Mouse (Mus musculus): ENCODE measurements around the gene Xrcc2. TPM values are rescaled to one million over a fixed set of nuclear protein-coding genes. Genes with fewer than 3 reads are reported as not detected.
"Not testable (repeated sequence)": the region's sequence is repeated elsewhere in the genome, so short reads cannot be mapped to it uniquely, and the experiment has no call there.

The Xrcc2 gene
- polyA plus RNA-seq (2014; fragmentation: Nextera tagmentation; extraction: Ambion mirVana): 3.6 and 4.1 TPM in 2 replicates

GRCm38 (mm10) chr5:25705567-25706349 lies at the start of gene Xrcc2:
Xrcc2 (minus strand) TSS chr5:25705825.
- peak; percentile 97 for DNase-seq (ENCODE audit: low spot score)
- no peaks in the 10 kb centered on the region for H3K27me3 ChIP-seq (replicated peaks; ENCODE audit: control insufficient read depth, insufficient read depth, low read length)
- H3K4me3 ChIP-seq (ENCODE audit: low read depth, low read length): peak within 1 kb of the TSS; percentile 83
- H3K36me3 ChIP-seq (ENCODE audit: control insufficient read depth, insufficient read depth, low read length): peaks cover 12% of the 10 kb centered on the region; the same call in 1 of the 2 replicates
- H3K9ac ChIP-seq (ENCODE audit: low read depth, low read length): peak within 1 kb of the TSS; percentile 83
- peak within 1 kb of the TSS; percentile 75 for H3K27ac ChIP-seq (replicated peaks; ENCODE audit: low read depth, low read length)
- H3K4me1 ChIP-seq (ENCODE audit: control insufficient read depth, insufficient read depth, low read length): peaks cover 13% of the 10 kb centered on the region
- WGBS: 9% methylated on average over 42 of the region's 51 CpGs
- ATAC-seq (ENCODE audit: low read depth): peak; percentile 97
- H3K4me2 ChIP-seq (ENCODE audit: low read depth, low read length): peak within 1 kb of the TSS; percentile 75
- no peaks in the 10 kb centered on the region for H3K9me3 ChIP-seq (ENCODE audit: control insufficient read depth, low read length)

- Histone ChIP-seq H3K9me3 (ENCODE audit: control insufficient read depth, low read length) (no peaks in the 10 kb centered on the region), H3K27ac (replicated peaks; ENCODE audit: low read depth, low read length) (no peak overlapping the region; the same call in 1 of the 2 replicates), H3K4me3 (ENCODE audit: low read depth, low read length) (no peak overlapping the region), H3K4me1 (ENCODE audit: control insufficient read depth, insufficient read depth, low read length) (peaks cover 2% of the 10 kb centered on the region), H3K4me2 (ENCODE audit: low read depth, low read length) (no peak overlapping the region), H3K36me3 (ENCODE audit: control insufficient read depth, insufficient read depth, low read length) (no peaks in the 10 kb centered on the region), H3K27me3 (replicated peaks; ENCODE audit: control insufficient read depth, insufficient read depth, low read length) (no peaks in the 10 kb centered on the region), H3K9ac (ENCODE audit: low read depth, low read length) (no peak overlapping the region)
- 5% methylated on average over 2 of the region's 2 CpGs for WGBS
- ATAC-seq (ENCODE audit: low read depth) (peak; percentile 71; the same call in 1 of the 2 replicates), DNase-seq (ENCODE audit: low spot score) (peak; percentile 59)
Observed at GRCm38 (mm10) chr5:25754236-25754766, 48.7 kb upstream of the Xrcc2 start.

GRCm38 (mm10) chr5:25753556-25754235 lies 48.1 kb upstream of the Xrcc2 start:
- DNase-seq (ENCODE audit: low spot score): no peak
- H3K4me3 ChIP-seq (ENCODE audit: low read depth, low read length): no peak overlapping the region
- no peaks in the 10 kb centered on the region for H3K9me3 ChIP-seq (ENCODE audit: control insufficient read depth, low read length)
- ATAC-seq (ENCODE audit: low read depth): peak; percentile 51; the same call in 1 of the 2 replicates
- no peaks in the 10 kb centered on the region for H3K36me3 ChIP-seq (ENCODE audit: control insufficient read depth, insufficient read depth, low read length)
- WGBS: 35% methylated on average over 8 of the region's 8 CpGs
- H3K4me1 ChIP-seq (ENCODE audit: control insufficient read depth, insufficient read depth, low read length): no peaks in the 10 kb centered on the region
- H3K27me3 ChIP-seq (replicated peaks; ENCODE audit: control insufficient read depth, insufficient read depth, low read length): no peaks in the 10 kb centered on the region
- no peak overlapping the region for H3K27ac ChIP-seq (replicated peaks; ENCODE audit: low read depth, low read length)
- H3K4me2 ChIP-seq (ENCODE audit: low read depth, low read length): no peak overlapping the region
- H3K9ac ChIP-seq (ENCODE audit: low read depth, low read length): no peak overlapping the region

- H3K4me3 ChIP-seq (ENCODE audit: low read depth, low read length): no peak overlapping the region
Observed at GRCm38 (mm10) chr5:25752862-25753261, 47.2 kb upstream of the Xrcc2 start.

GRCm38 (mm10) chr5:25751552-25751951 lies 45.9 kb upstream of the Xrcc2 start:
- H3K27ac ChIP-seq (replicated peaks; ENCODE audit: low read depth, low read length): no peak overlapping the region
- DNase-seq (ENCODE audit: low spot score) (no peak), ATAC-seq (ENCODE audit: low read depth) (no peak)
- H3K27me3 ChIP-seq (replicated peaks; ENCODE audit: control insufficient read depth, insufficient read depth, low read length): no peaks in the 10 kb centered on the region
- H3K36me3 ChIP-seq (ENCODE audit: control insufficient read depth, insufficient read depth, low read length): no peaks in the 10 kb centered on the region
- no peaks in the 10 kb centered on the region for H3K9me3 ChIP-seq (ENCODE audit: control insufficient read depth, low read length)
- H3K9ac ChIP-seq (ENCODE audit: low read depth, low read length): no peak overlapping the region
- no peak overlapping the region for H3K4me2 ChIP-seq (ENCODE audit: low read depth, low read length)
- H3K4me1 ChIP-seq (ENCODE audit: control insufficient read depth, insufficient read depth, low read length): no peaks in the 10 kb centered on the region
- no peak overlapping the region for H3K4me3 ChIP-seq (ENCODE audit: low read depth, low read length)

More at GRCm38 (mm10) chr5:25752862-25753261, 47.2 kb upstream of the Xrcc2 start:
- Histone ChIP-seq H3K9me3 (ENCODE audit: control insufficient read depth, low read length) (no peaks in the 10 kb centered on the region), H3K27ac (replicated peaks; ENCODE audit: low read depth, low read length) (no peak overlapping the region), H3K4me2 (ENCODE audit: low read depth, low read length) (no peak overlapping the region), H3K27me3 (replicated peaks; ENCODE audit: control insufficient read depth, insufficient read depth, low read length) (no peaks in the 10 kb centered on the region), H3K4me1 (ENCODE audit: control insufficient read depth, insufficient read depth, low read length) (no peaks in the 10 kb centered on the region), H3K36me3 (ENCODE audit: control insufficient read depth, insufficient read depth, low read length) (no peaks in the 10 kb centered on the region), H3K9ac (ENCODE audit: low read depth, low read length) (no peak overlapping the region)
- ATAC-seq (ENCODE audit: low read depth) (no peak), DNase-seq (ENCODE audit: low spot score) (peak; percentile 35)
- WGBS: 68% methylated on average over 5 of the region's 5 CpGs

GRCm38 (mm10) chr5:25748613-25749012 lies 43.0 kb upstream of the Xrcc2 start:
- 57% methylated on average over 3 of the region's 3 CpGs for WGBS
- Histone ChIP-seq H3K4me3 (ENCODE audit: low read depth, low read length) (no peak overlapping the region), H3K4me2 (ENCODE audit: low read depth, low read length) (no peak overlapping the region), H3K36me3 (ENCODE audit: control insufficient read depth, insufficient read depth, low read length) (no peaks in the 10 kb centered on the region), H3K9me3 (ENCODE audit: control insufficient read depth, low read length) (no peaks in the 10 kb centered on the region), H3K4me1 (ENCODE audit: control insufficient read depth, insufficient read depth, low read length) (no peaks in the 10 kb centered on the region), H3K27ac (replicated peaks; ENCODE audit: low read depth, low read length) (no peak overlapping the region), H3K27me3 (replicated peaks; ENCODE audit: control insufficient read depth, insufficient read depth, low read length) (no peaks in the 10 kb centered on the region), H3K9ac (ENCODE audit: low read depth, low read length) (no peak overlapping the region)
- ATAC-seq (ENCODE audit: low read depth): no peak
- no peak for DNase-seq (ENCODE audit: low spot score)

- ATAC-seq (ENCODE audit: low read depth): no peak
- Histone ChIP-seq H3K4me2 (ENCODE audit: low read depth, low read length) (no peak overlapping the region), H3K27me3 (replicated peaks; ENCODE audit: control insufficient read depth, insufficient read depth, low read length) (no peaks in the 10 kb centered on the region), H3K27ac (replicated peaks; ENCODE audit: low read depth, low read length) (no peak overlapping the region), H3K9me3 (ENCODE audit: control insufficient read depth, low read length) (no peaks in the 10 kb centered on the region), H3K9ac (ENCODE audit: low read depth, low read length) (no peak overlapping the region), H3K4me3 (ENCODE audit: low read depth, low read length) (no peak overlapping the region), H3K4me1 (ENCODE audit: control insufficient read depth, insufficient read depth, low read length) (no peaks in the 10 kb centered on the region), H3K36me3 (ENCODE audit: control insufficient read depth, insufficient read depth, low read length) (no peaks in the 10 kb centered on the region)
- no peak for DNase-seq (ENCODE audit: low spot score)
Observed at GRCm38 (mm10) chr5:25747904-25748303, 42.3 kb upstream of the Xrcc2 start.

- not testable (repeated sequence) for DNase-seq (ENCODE audit: low spot score); H3K27ac ChIP-seq (replicated peaks; ENCODE audit: low read depth, low read length); H3K27me3 ChIP-seq (replicated peaks; ENCODE audit: control insufficient read depth, insufficient read depth, low read length); H3K4me1 ChIP-seq (ENCODE audit: control insufficient read depth, insufficient read depth, low read length); H3K4me3 ChIP-seq (ENCODE audit: low read depth, low read length); H3K9ac ChIP-seq (ENCODE audit: low read depth, low read length); H3K36me3 ChIP-seq (ENCODE audit: control insufficient read depth, insufficient read depth, low read length); H3K4me2 ChIP-seq (ENCODE audit: low read depth, low read length); H3K9me3 ChIP-seq (ENCODE audit: control insufficient read depth, low read length); ATAC-seq (ENCODE audit: low read depth)
- 75% methylated on average over 1 of the region's 1 CpGs for WGBS
Observed at GRCm38 (mm10) chr5:25738902-25739301, 33.3 kb upstream of the Xrcc2 start.

All from embryonic facial prominence, embryonic 14.5 days (tissue).